Mouse (Mus musculus): ENCODE data around the gene Sart3.
A peak's percentile ranks its signal among the peaks of the same experiment; 100 is the strongest.

GRCm38 (mm10) chr5:113772450-113772895 lies at the start of gene Sart3, which contains the start of gene Iscu:
- TF ChIP-seq FLI1 (IDR thresholded peaks at IDR 0.05; ENCODE audit: low read length) = peak; percentile 51; the same call in 1 of the 2 replicates
- TF ChIP-seq GATA1 (IDR thresholded peaks at IDR 0.05; ENCODE audit: borderline replicate concordance, low read length) = no peak
